ENCODE assay signal across 10 mouse cellular contexts in the genomic region with DNA sequence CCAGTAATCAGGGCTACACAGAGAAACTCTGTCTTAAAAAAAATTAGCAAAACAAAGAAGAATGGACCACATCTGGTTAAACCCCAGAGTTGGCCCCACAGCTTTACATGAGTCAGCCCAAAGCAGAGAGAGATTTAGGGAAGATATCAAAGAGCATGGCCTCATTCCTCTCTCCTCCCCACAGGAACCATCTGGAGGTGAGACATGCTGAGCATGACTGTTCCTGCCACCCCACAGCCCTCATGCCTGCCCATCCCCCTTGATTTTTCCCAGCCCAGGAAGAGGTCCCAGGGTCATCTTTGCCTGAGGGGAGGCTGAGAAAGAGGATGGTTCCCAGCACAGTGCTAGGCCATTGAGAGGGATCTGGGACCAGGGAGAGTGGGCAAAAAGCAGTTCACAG. TPM values are rescaled to one million over a fixed set of nuclear protein-coding genes. Genes with fewer than 3 reads are reported as not detected.
DNase-seq lines count a peak whose midpoint lies in the region; ATAC-seq lines count a peak whose summit lies in the region.
"Had no signal": no experiment of that assay in that cellular context is flagged by ENCODE, and none has a peak within 500 bp of the region (broad histone marks: within the 10 kb centered on the region; RNA-seq: fewer than 3 reads in every experiment).

No protein-coding gene starts in this region.

- no peak overlapping the region for H3K27ac ChIP-seq in heart, embryonic 12.5 days (ENCODE audit: poor library complexity, severe bottlenecking)
- no peak overlapping the region for H3K27ac ChIP-seq in neural tube, embryonic 12.5 days
- no peak overlapping the region for H3K27ac ChIP-seq in limb, embryonic 12.5 days
- no peak overlapping the region for H3K27ac ChIP-seq in stomach, embryonic 15.5 days

- peak overlapping the region; percentile 72; the same call in 1 of the 2 replicates for H3K4me3 ChIP-seq in heart, embryonic 12.5 days
- no peak overlapping the region for H3K4me3 ChIP-seq in neural tube, embryonic 12.5 days
- no peak overlapping the region for H3K4me3 ChIP-seq in limb, embryonic 12.5 days (replicated peaks)
- H3K4me3 ChIP-seq in stomach, embryonic 15.5 days (replicated peaks), result peak overlapping the region; percentile 65; the same call in 1 of the 2 replicates

- intact Hi-C loops in heart, postnatal 10 days (cut with DNase I), result no loop called here

- 0 out of 2 replicates have a peak overlapping the region, but pooled peaks have one; percentile 78 for H3K9ac ChIP-seq in heart, embryonic 12.5 days
- no peak overlapping the region for H3K9ac ChIP-seq in neural tube, embryonic 12.5 days
- H3K9ac ChIP-seq in limb, embryonic 12.5 days (replicated peaks), result no peak overlapping the region
- no peak overlapping the region; the same call in 1 of the 2 replicates for H3K9ac ChIP-seq in stomach, embryonic 15.5 days

- peaks cover 22% of the 10 kb centered on the region for H3K36me3 ChIP-seq in heart, embryonic 12.5 days
- H3K36me3 ChIP-seq in neural tube, embryonic 12.5 days, result peaks cover 13% of the 10 kb centered on the region
- peaks cover 25% of the 10 kb centered on the region for H3K36me3 ChIP-seq in limb, embryonic 12.5 days
- peaks cover 18% of the 10 kb centered on the region for H3K36me3 ChIP-seq in stomach, embryonic 15.5 days

- H3K4me2 ChIP-seq in heart, embryonic 12.5 days, result peak overlapping the region; percentile 81
- H3K4me2 ChIP-seq in neural tube, embryonic 12.5 days (replicated peaks), result 0 out of 2 replicates have a peak overlapping the region, but pooled peaks have one; percentile 77
- H3K4me2 ChIP-seq in limb, embryonic 12.5 days, result peak overlapping the region; percentile 86; the same call in 1 of the 2 replicates
- peak overlapping the region; percentile 87; the same call in 1 of the 2 replicates for H3K4me2 ChIP-seq in stomach, embryonic 15.5 days

- no peak for ATAC-seq in heart, embryonic 12.5 days (ENCODE audit: insufficient number of reproducible peaks, low FRiP score)
- ATAC-seq in neural tube, embryonic 12.5 days (ENCODE audit: low FRiP score, low read depth), result no peak
- ATAC-seq in limb, embryonic 12.5 days (ENCODE audit: insufficient number of reproducible peaks, insufficient read depth, low FRiP score, low TSS enrichment, low read depth), result no peak
- no peak for ATAC-seq in stomach, embryonic 15.5 days (ENCODE audit: insufficient read depth, low FRiP score, low read depth)

- H3K27me3 ChIP-seq in heart, embryonic 12.5 days (replicated peaks), result no peaks in the 10 kb centered on the region
- no peaks in the 10 kb centered on the region for H3K27me3 ChIP-seq in neural tube, embryonic 12.5 days (replicated peaks)
- no peaks in the 10 kb centered on the region for H3K27me3 ChIP-seq in limb, embryonic 12.5 days
- no peaks in the 10 kb centered on the region for H3K27me3 ChIP-seq in stomach, embryonic 15.5 days (replicated peaks)

- DNase-seq in heart, postnatal 10 days, result no peak
- DNase-seq in neural tube, embryonic 10.5 days (ENCODE audit: extremely low spot score, low spot score), result no peak
- DNase-seq in gastrocnemius, adult 18-20 months (ENCODE audit: low spot score), result no peak
- DNase-seq in adrenal gland, adult 2 months, result no peak
- DNase-seq: left cerebral cortex, postnatal 4 days had no signal

- peaks cover 30% of the 10 kb centered on the region for H3K4me1 ChIP-seq in heart, embryonic 12.5 days (replicated peaks)
- peaks cover 26% of the 10 kb centered on the region for H3K4me1 ChIP-seq in neural tube, embryonic 12.5 days
- H3K4me1 ChIP-seq in limb, embryonic 12.5 days (replicated peaks), result peaks cover 19% of the 10 kb centered on the region
- H3K4me1 ChIP-seq in stomach, embryonic 15.5 days, result peaks cover 18% of the 10 kb centered on the region

- no peaks in the 10 kb centered on the region for H3K9me3 ChIP-seq in heart, embryonic 12.5 days (replicated peaks)
- H3K9me3 ChIP-seq in neural tube, embryonic 12.5 days, result no peaks in the 10 kb centered on the region
- H3K9me3 ChIP-seq in limb, embryonic 12.5 days, result no peaks in the 10 kb centered on the region
- no peaks in the 10 kb centered on the region for H3K9me3 ChIP-seq in stomach, embryonic 15.5 days

RNA-seq across cellular contexts. Expression of gene Use1, which starts 1.7 kb away (rescaled TPM):
- 68.6 and 69.9 TPM in 2 replicates for polyA plus RNA-seq in heart, embryonic 12.5 days (2016; fragmentation: Nextera tagmentation; extraction: Ambion mirVana)
- total RNA-seq in heart, postnatal 10 days (2021), result 100 to 1,000 TPM; 110 to 116 TPM
- 82.8 and 91.6 TPM in 2 replicates for polyA plus RNA-seq in neural tube, embryonic 12.5 days (2016; fragmentation: Nextera tagmentation; extraction: Ambion mirVana)
- 92.7 and 100 TPM in 2 replicates for polyA plus RNA-seq in limb, embryonic 12.5 days (2016; fragmentation: Nextera tagmentation; extraction: Ambion mirVana)
- 87.4 and 88.8 TPM in 2 replicates for polyA plus RNA-seq in stomach, embryonic 15.5 days (2015; fragmentation: Nextera tagmentation; extraction: Ambion mirVana)
- total RNA-seq in gastrocnemius, adult 18-20 months (2021), result 100 to 1,000 TPM; 100 to 109 TPM
- total RNA-seq in adrenal gland, adult 2 months (2021), result 100 to 1,000 TPM; 167 to 218 TPM
- 69.3 and 79.6 TPM in 2 replicates for polyA plus RNA-seq in adrenal gland, adult 2 months (2012; rRNA removed)

RNA-seq across cellular contexts. Expression of gene Ocel1, which starts 2.7 kb away (rescaled TPM):
- polyA plus RNA-seq in heart, embryonic 12.5 days (2016; fragmentation: Nextera tagmentation; extraction: Ambion mirVana), result 5.5 and 5.7 TPM in 2 replicates
- 10 to 100 TPM; 10.8 to 11.3 TPM for total RNA-seq in heart, postnatal 10 days (2021)
- 5.3 and 5.7 TPM in 2 replicates for polyA plus RNA-seq in neural tube, embryonic 12.5 days (2016; fragmentation: Nextera tagmentation; extraction: Ambion mirVana)
- 4.2 and 4.9 TPM in 2 replicates for polyA plus RNA-seq in limb, embryonic 12.5 days (2016; fragmentation: Nextera tagmentation; extraction: Ambion mirVana)
- 8.0 TPM in 2 replicates for polyA plus RNA-seq in stomach, embryonic 15.5 days (2015; fragmentation: Nextera tagmentation; extraction: Ambion mirVana)
- 1 to 10 TPM; 6.1 to 6.2 TPM for total RNA-seq in gastrocnemius, adult 18-20 months (2021)
- total RNA-seq in adrenal gland, adult 2 months (2021), result 10 to 100 TPM; 16.5 to 17.8 TPM
- polyA plus RNA-seq in adrenal gland, adult 2 months (2012; rRNA removed), result 32.1 and 36.1 TPM in 2 replicates

RNA-seq across cellular contexts. Expression of gene Nr2f6, which starts 13.4 kb away (rescaled TPM):
- polyA plus RNA-seq in heart, embryonic 12.5 days (2016; fragmentation: Nextera tagmentation; extraction: Ambion mirVana), result 63.6 and 64.3 TPM in 2 replicates
- total RNA-seq in heart, postnatal 10 days (2021), result 10 to 100 TPM; 57.8 to 60.1 TPM
- polyA plus RNA-seq in neural tube, embryonic 12.5 days (2016; fragmentation: Nextera tagmentation; extraction: Ambion mirVana), result 61.5 and 67.0 TPM in 2 replicates
- polyA plus RNA-seq in limb, embryonic 12.5 days (2016; fragmentation: Nextera tagmentation; extraction: Ambion mirVana), result 65.8 and 72.4 TPM in 2 replicates
- polyA plus RNA-seq in stomach, embryonic 15.5 days (2015; fragmentation: Nextera tagmentation; extraction: Ambion mirVana), result 80.9 and 81.8 TPM in 2 replicates
- 10 to 100 TPM; 20.8 to 22.4 TPM for total RNA-seq in gastrocnemius, adult 18-20 months (2021)
- total RNA-seq in adrenal gland, adult 2 months (2021), result 10 to 100 TPM; 49.7 to 71.5 TPM
- polyA plus RNA-seq in adrenal gland, adult 2 months (2012; rRNA removed), result 335 and 389 TPM in 2 replicates

RNA-seq across cellular contexts. Expression of gene Ushbp1, which starts 27.2 kb away (rescaled TPM):
- polyA plus RNA-seq in heart, embryonic 12.5 days (2016; fragmentation: Nextera tagmentation; extraction: Ambion mirVana), result 4.8 and 6.1 TPM in 2 replicates
- 10 to 100 TPM; 38.0 to 42.7 TPM for total RNA-seq in heart, postnatal 10 days (2021)
- polyA plus RNA-seq in neural tube, embryonic 12.5 days (2016; fragmentation: Nextera tagmentation; extraction: Ambion mirVana), result 6.0 and 6.8 TPM in 2 replicates
- 7.0 and 7.1 TPM in 2 replicates for polyA plus RNA-seq in limb, embryonic 12.5 days (2016; fragmentation: Nextera tagmentation; extraction: Ambion mirVana)
- 10.8 and 10.9 TPM in 2 replicates for polyA plus RNA-seq in stomach, embryonic 15.5 days (2015; fragmentation: Nextera tagmentation; extraction: Ambion mirVana)
- total RNA-seq in gastrocnemius, adult 18-20 months (2021), result 1 to 10 TPM; 4.7 to 6.9 TPM
- total RNA-seq in adrenal gland, adult 2 months (2021), result 10 to 100 TPM; 11.9 to 16.8 TPM
- polyA plus RNA-seq in adrenal gland, adult 2 months (2012; rRNA removed), result 40.1 and 58.8 TPM in 2 replicates
- total RNA-seq: hematopoietic stem cell, adult 5-6 weeks had no signal

RNA-seq across cellular contexts. Expression of gene Babam1, which starts 28.3 kb away (rescaled TPM):
- 77.6 and 94.2 TPM in 2 replicates for polyA plus RNA-seq in heart, embryonic 12.5 days (2016; fragmentation: Nextera tagmentation; extraction: Ambion mirVana)
- total RNA-seq in heart, postnatal 10 days (2021), result 10 to 100 TPM; 65.1 to 65.7 TPM
- polyA plus RNA-seq in neural tube, embryonic 12.5 days (2016; fragmentation: Nextera tagmentation; extraction: Ambion mirVana), result 95.6 and 100 TPM in 2 replicates
- 96.9 TPM in 2 replicates for polyA plus RNA-seq in limb, embryonic 12.5 days (2016; fragmentation: Nextera tagmentation; extraction: Ambion mirVana)
- polyA plus RNA-seq in stomach, embryonic 15.5 days (2015; fragmentation: Nextera tagmentation; extraction: Ambion mirVana), result 92.2 and 98.2 TPM in 2 replicates
- total RNA-seq in gastrocnemius, adult 18-20 months (2021), result 10 to 100 TPM; 63.4 to 71.9 TPM
- 100 to 1,000 TPM; 106 to 119 TPM for total RNA-seq in adrenal gland, adult 2 months (2021)
- 143 and 164 TPM in 2 replicates for polyA plus RNA-seq in adrenal gland, adult 2 months (2012; rRNA removed)

Comparison
In these comparisons a context has a peak if more than half of its experiments do, and no peak if none do; other contexts are left out.
1. H3K4me3 ChIP-seq: peak in heart, embryonic 12.5 days (single experiment) and stomach, embryonic 15.5 days (single experiment); none in neural tube, embryonic 12.5 days (single experiment) and limb, embryonic 12.5 days (single experiment).
2. Peak in every context shown above with its lines, with median percentiles within 50 percentile points of each other: H3K4me2 ChIP-seq.